ENCODE assay signal across 9 mouse cellular contexts in the genomic region with DNA sequence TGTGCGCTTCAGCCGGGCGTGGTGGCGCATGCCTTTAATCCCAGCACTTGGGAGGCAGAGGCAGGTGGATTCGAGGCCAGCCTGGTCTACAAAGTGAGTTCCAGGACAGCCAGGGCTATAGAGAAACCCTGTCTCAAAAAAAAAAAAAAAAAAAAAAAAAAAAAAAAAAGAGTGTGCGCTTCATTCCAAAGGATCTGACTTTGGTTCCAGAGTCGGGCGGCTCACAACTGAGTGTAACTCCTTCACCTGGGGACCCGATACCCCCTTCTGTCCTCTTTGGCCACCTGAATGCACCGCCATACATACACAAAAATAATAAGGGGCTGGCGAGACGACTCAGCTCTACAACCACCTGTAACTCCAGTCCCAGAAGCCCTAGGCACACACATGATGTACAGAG. TPM values are rescaled to one million over a fixed set of nuclear protein-coding genes. Genes with fewer than 3 reads are reported as not detected.
DNase-seq lines count a peak whose midpoint lies in the region; ATAC-seq and TF ChIP-seq lines count a peak whose summit lies in the region.
"Not testable (repeated sequence)": the region's sequence is repeated elsewhere in the genome, so short reads cannot be mapped to it uniquely, and the experiment has no call there.
"Had no signal": no experiment of that assay in that cellular context is flagged by ENCODE, and none has a peak within 500 bp of the region (broad histone marks: within the 10 kb centered on the region; RNA-seq: fewer than 3 reads in every experiment).

No protein-coding gene starts in this region.

- peak overlapping the region; percentile 86 for H3K9ac ChIP-seq in heart, embryonic 11.5 days (ENCODE audit: low read depth, low read length)
- H3K9ac ChIP-seq in hindbrain, embryonic 16.5 days (ENCODE audit: low read depth, low read length) = peak overlapping the region; percentile 89
- peak overlapping the region; percentile 83 for H3K9ac ChIP-seq in lung, embryonic 14.5 days
- H3K9ac ChIP-seq in midbrain, postnatal 0 days (replicated peaks; ENCODE audit: low read length, poor library complexity, severe bottlenecking) = not testable (repeated sequence)
- H3K9ac ChIP-seq in stomach, postnatal 0 days (ENCODE audit: low read length) = peak overlapping the region; percentile 84

- DNase-seq in NIH3T3 (ENCODE audit: low read depth) = peak; percentile 2
- not testable (repeated sequence) for DNase-seq in limb, embryonic 10.5 days (ENCODE audit: low spot score); lung, embryonic 14.5 days; midbrain, postnatal 0 days (ENCODE audit: low spot score); stomach, postnatal 0 days (ENCODE audit: low spot score)

- H3K27me3 ChIP-seq in heart, embryonic 11.5 days (ENCODE audit: control insufficient read depth, insufficient read depth, low read length); hindbrain, embryonic 16.5 days (replicated peaks; ENCODE audit: control insufficient read depth, insufficient read depth, low read length); limb, embryonic 10.5 days (ENCODE audit: low read depth, poor library complexity, severe bottlenecking); lung, embryonic 14.5 days (ENCODE audit: insufficient read depth, low read length); midbrain, postnatal 0 days (ENCODE audit: insufficient read depth, low read length); stomach, postnatal 0 days (ENCODE audit: control insufficient read depth, insufficient read depth, low read length): not testable (repeated sequence)

- H3K36me3 ChIP-seq in heart, embryonic 11.5 days (ENCODE audit: control insufficient read depth, insufficient read depth, low read length); hindbrain, embryonic 16.5 days (ENCODE audit: control insufficient read depth, insufficient read depth, low read length); lung, embryonic 14.5 days (ENCODE audit: insufficient read depth); midbrain, postnatal 0 days (ENCODE audit: insufficient read depth, low read length); stomach, postnatal 0 days (ENCODE audit: control insufficient read depth, insufficient read depth, low read length): not testable (repeated sequence)
- peaks cover 17% of the 10 kb centered on the region for H3K36me3 ChIP-seq in limb, embryonic 10.5 days

- not testable (repeated sequence) for H3K27ac ChIP-seq in embryonic fibroblast, embryonic 13.5 days (ENCODE audit: insufficient read depth, low read length); heart, embryonic 11.5 days (ENCODE audit: low read depth, low read length); hindbrain, embryonic 16.5 days (ENCODE audit: low read depth, low read length); lung, embryonic 14.5 days (ENCODE audit: low read depth); midbrain, postnatal 0 days (ENCODE audit: low read depth, low read length); stomach, postnatal 0 days (replicated peaks)
- H3K27ac ChIP-seq in limb, embryonic 10.5 days = peak overlapping the region; percentile 82; the same call in 1 of the 2 replicates

- TF ChIP-seq POLR2A in embryonic fibroblast, embryonic 13.5 days (IDR thresholded peaks at IDR 0.05; ENCODE audit: low read depth, low read length) = not testable (repeated sequence)

- H3K9me3 ChIP-seq in heart, embryonic 11.5 days (replicated peaks; ENCODE audit: control insufficient read depth, low read length); hindbrain, embryonic 16.5 days (ENCODE audit: control insufficient read depth, low read length); limb, embryonic 10.5 days (replicated peaks); lung, embryonic 14.5 days (ENCODE audit: low read depth, low read length); midbrain, postnatal 0 days (ENCODE audit: low read length); stomach, postnatal 0 days (ENCODE audit: control insufficient read depth, low read length): not testable (repeated sequence)

- 52% methylated on average over 12 of the region's 12 CpGs for WGBS in heart, embryonic 11.5 days (ENCODE audit: insufficient replicate concordance)
- 59% methylated on average over 12 of the region's 12 CpGs for WGBS in hindbrain, embryonic 16.5 days
- WGBS in limb, embryonic 10.5 days = 61% methylated on average over 12 of the region's 12 CpGs
- WGBS in lung, embryonic 14.5 days = 51% methylated on average over 12 of the region's 12 CpGs
- WGBS in midbrain, postnatal 0 days = 64% methylated on average over 12 of the region's 12 CpGs
- WGBS in stomach, postnatal 0 days = 48% methylated on average over 12 of the region's 12 CpGs

- not testable (repeated sequence) for TF ChIP-seq EP300 in stomach, postnatal 0 days (optimal IDR thresholded peaks at IDR 0.05)

- ATAC-seq in heart, embryonic 11.5 days (replicated peaks; ENCODE audit: insufficient number of reproducible peaks, low FRiP score, low TSS enrichment); hindbrain, embryonic 16.5 days; lung, embryonic 14.5 days (ENCODE audit: insufficient read depth); midbrain, postnatal 0 days (ENCODE audit: low FRiP score); stomach, postnatal 0 days (ENCODE audit: low FRiP score, low TSS enrichment): not testable (repeated sequence)

- not testable (repeated sequence) for TF ChIP-seq CTCF in embryonic fibroblast, embryonic 13.5 days (IDR thresholded peaks at IDR 0.05; ENCODE audit: borderline replicate concordance, insufficient read depth, low read length); lung, embryonic 14.5 days (IDR thresholded peaks at IDR 0.05; ENCODE audit: low read depth); midbrain, postnatal 0 days (IDR thresholded peaks at IDR 0.05); stomach, postnatal 0 days (IDR thresholded peaks at IDR 0.05; ENCODE audit: low read depth)

- H3K4me2 ChIP-seq in heart, embryonic 11.5 days = peak overlapping the region; percentile 87
- H3K4me2 ChIP-seq in hindbrain, embryonic 16.5 days (ENCODE audit: low read length) = peak overlapping the region; percentile 92
- peak overlapping the region; percentile 88 for H3K4me2 ChIP-seq in lung, embryonic 14.5 days
- peak overlapping the region; percentile 68 for H3K4me2 ChIP-seq in midbrain, postnatal 0 days (ENCODE audit: low read depth, low read length, poor library complexity, severe bottlenecking)
- peak overlapping the region; percentile 75 for H3K4me2 ChIP-seq in stomach, postnatal 0 days (replicated peaks; ENCODE audit: low read depth)

- not testable (repeated sequence) for H3K4me1 ChIP-seq in embryonic fibroblast, embryonic 13.5 days (ENCODE audit: control insufficient read depth, insufficient read depth, low read length); lung, embryonic 14.5 days (ENCODE audit: insufficient read depth); midbrain, postnatal 0 days (ENCODE audit: insufficient read depth, low read length); stomach, postnatal 0 days (replicated peaks; ENCODE audit: control insufficient read depth, insufficient read depth)
- peaks cover 12% of the 10 kb centered on the region; the same call in 1 of the 2 replicates for H3K4me1 ChIP-seq in heart, embryonic 11.5 days (ENCODE audit: control insufficient read depth, insufficient read depth, low read length)
- peaks cover 12% of the 10 kb centered on the region for H3K4me1 ChIP-seq in hindbrain, embryonic 16.5 days (ENCODE audit: control insufficient read depth, insufficient read depth, low read depth, low read length)
- H3K4me1 ChIP-seq in limb, embryonic 10.5 days = peaks cover 12% of the 10 kb centered on the region

- peak overlapping the region; percentile 83 for H3K4me3 ChIP-seq in embryonic fibroblast, embryonic 13.5 days (ENCODE audit: insufficient read depth, low read length)
- H3K4me3 ChIP-seq in heart, embryonic 11.5 days (ENCODE audit: low read depth, low read length) = peak overlapping the region; percentile 93
- peak overlapping the region; percentile 98 for H3K4me3 ChIP-seq in hindbrain, embryonic 16.5 days (ENCODE audit: low read length)
- peak overlapping the region; percentile 91 for H3K4me3 ChIP-seq in limb, embryonic 10.5 days
- peak overlapping the region; percentile 96 for H3K4me3 ChIP-seq in lung, embryonic 14.5 days (ENCODE audit: low read depth, low read length)
- H3K4me3 ChIP-seq in midbrain, postnatal 0 days (ENCODE audit: low read depth, low read length) = peak overlapping the region; percentile 71
- peak overlapping the region; percentile 72 for H3K4me3 ChIP-seq in stomach, postnatal 0 days (ENCODE audit: low read depth, low read length)

RNA-seq across cellular contexts. Expression of a gene that starts 0.9 kb away (rescaled TPM):
- polyA plus RNA-seq in embryonic fibroblast, embryonic 13.5 days (2011; ENCODE audit: insufficient read length, low read depth, missing spikeins) = 120 and 149 TPM in 2 replicates
- 163 and 173 TPM in 2 replicates for polyA plus RNA-seq in heart, embryonic 11.5 days (2014; fragmentation: Nextera tagmentation; extraction: Ambion mirVana)
- polyA plus RNA-seq in hindbrain, embryonic 16.5 days (2015; fragmentation: Nextera tagmentation; extraction: Ambion mirVana) = 202 and 210 TPM in 2 replicates
- 230 and 231 TPM in 2 replicates for polyA plus RNA-seq in limb, embryonic 10.5 days (2016; fragmentation: Nextera tagmentation; extraction: Ambion mirVana)
- 195 and 200 TPM in 2 replicates for polyA plus RNA-seq in lung, embryonic 14.5 days (2014; fragmentation: Nextera tagmentation; extraction: Ambion mirVana)
- total RNA-seq in midbrain, postnatal 0 days (2014; rRNA removed) = 61.3 and 63.1 TPM in 2 replicates
- 196 and 197 TPM in 2 replicates for polyA plus RNA-seq in midbrain, postnatal 0 days (2015; fragmentation: Nextera tagmentation; extraction: Ambion mirVana)
- polyA plus RNA-seq in stomach, postnatal 0 days (2015; fragmentation: Nextera tagmentation; extraction: Ambion mirVana) = 98.6 and 101 TPM in 2 replicates

RNA-seq across cellular contexts. Expression of a gene that starts 23.3 kb away (rescaled TPM):
- 2.6 and 3.2 TPM in 2 replicates for polyA plus RNA-seq in embryonic fibroblast, embryonic 13.5 days (2011; ENCODE audit: insufficient read length, low read depth, missing spikeins)
- 4.5 and 5.8 TPM in 2 replicates for polyA plus RNA-seq in heart, embryonic 11.5 days (2014; fragmentation: Nextera tagmentation; extraction: Ambion mirVana)
- polyA plus RNA-seq in hindbrain, embryonic 16.5 days (2015; fragmentation: Nextera tagmentation; extraction: Ambion mirVana) = 3.6 and 4.2 TPM in 2 replicates
- 7.9 and 8.9 TPM in 2 replicates for polyA plus RNA-seq in limb, embryonic 10.5 days (2016; fragmentation: Nextera tagmentation; extraction: Ambion mirVana)
- polyA plus RNA-seq in lung, embryonic 14.5 days (2014; fragmentation: Nextera tagmentation; extraction: Ambion mirVana) = 7.0 and 7.3 TPM in 2 replicates
- 3.6 TPM in 2 replicates for total RNA-seq in midbrain, postnatal 0 days (2014; rRNA removed)
- 2.1 and 2.7 TPM in 2 replicates for polyA plus RNA-seq in midbrain, postnatal 0 days (2015; fragmentation: Nextera tagmentation; extraction: Ambion mirVana)
- polyA plus RNA-seq in stomach, postnatal 0 days (2015; fragmentation: Nextera tagmentation; extraction: Ambion mirVana) = 9.9 and 10.1 TPM in 2 replicates

RNA-seq across cellular contexts. Expression of a gene that starts 57.0 kb away (rescaled TPM):
- 0.79 and 1.9 TPM in 2 replicates for polyA plus RNA-seq in embryonic fibroblast, embryonic 13.5 days (2011; ENCODE audit: insufficient read length, low read depth, missing spikeins)
- polyA plus RNA-seq in heart, embryonic 11.5 days (2014; fragmentation: Nextera tagmentation; extraction: Ambion mirVana) = 0.99 TPM in 1 of 2 replicates, not detected in the other
- polyA plus RNA-seq in hindbrain, embryonic 16.5 days (2015; fragmentation: Nextera tagmentation; extraction: Ambion mirVana) = 4.4 and 4.9 TPM in 2 replicates
- polyA plus RNA-seq in limb, embryonic 10.5 days (2016; fragmentation: Nextera tagmentation; extraction: Ambion mirVana) = 1.8 and 2.4 TPM in 2 replicates
- 5.3 and 6.6 TPM in 2 replicates for polyA plus RNA-seq in lung, embryonic 14.5 days (2014; fragmentation: Nextera tagmentation; extraction: Ambion mirVana)
- 2.9 and 5.2 TPM in 2 replicates for total RNA-seq in midbrain, postnatal 0 days (2014; rRNA removed)
- 3.4 and 3.6 TPM in 2 replicates for polyA plus RNA-seq in midbrain, postnatal 0 days (2015; fragmentation: Nextera tagmentation; extraction: Ambion mirVana)
- 0.36 and 0.39 TPM in 2 replicates for polyA plus RNA-seq in stomach, postnatal 0 days (2015; fragmentation: Nextera tagmentation; extraction: Ambion mirVana)
- total RNA-seq: neutrophil, adult 5-6 weeks had no signal
